Mouse (Mus musculus): Measurements from ENCODE around the gene Ssmem1.

- no peak for TF ChIP-seq POLR2A (IDR thresholded peaks at IDR 0.05; ENCODE audit: borderline replicate concordance, low read depth, low read length)
- no peak for TF ChIP-seq CTCF (IDR thresholded peaks at IDR 0.05; ENCODE audit: low read depth, low read length)
These were observed 32.6 kb downstream of the Ssmem1 start for GRCm38 (mm10) chr6:30542277-30542676.
